Mouse (Mus musculus): ENCODE data around the gene Wdr25. TPM values are rescaled to one million over a fixed set of nuclear protein-coding genes. Genes with fewer than 3 reads are reported as not detected.

The Wdr25 gene
- polyA plus RNA-seq, 1 experiment from 2014 or later: 5.7 TPM

- 62% methylated on average over 2 of the region's 2 CpGs for WGBS
- H3K36me3 ChIP-seq: no peaks in the 10 kb centered on the region
- no peaks in the 10 kb centered on the region for H3K4me1 ChIP-seq (replicated peaks)
- no peak overlapping the region for H3K4me3 ChIP-seq (replicated peaks)
- no peaks in the 10 kb centered on the region for H3K27me3 ChIP-seq (replicated peaks)
- no peaks in the 10 kb centered on the region for H3K9me3 ChIP-seq
- H3K27ac ChIP-seq: no peak overlapping the region
- no peak overlapping the region for H3K4me2 ChIP-seq (replicated peaks)
- no peak for ATAC-seq
- H3K9ac ChIP-seq: no peak overlapping the region
Observed at GRCm38 (mm10) chr12:108941282-108941681, 47.9 kb downstream of the Wdr25 start.

GRCm38 (mm10) chr12:108942203-108942923, 48.9 kb downstream of the Wdr25 start:
- H3K4me2 ChIP-seq (replicated peaks): no peak overlapping the region
- no peaks in the 10 kb centered on the region for H3K27me3 ChIP-seq (replicated peaks)
- no peaks in the 10 kb centered on the region for H3K36me3 ChIP-seq
- ATAC-seq: no peak
- 86% methylated on average over 14 of the region's 14 CpGs for WGBS
- no peaks in the 10 kb centered on the region for H3K4me1 ChIP-seq (replicated peaks)
- no peaks in the 10 kb centered on the region for H3K9me3 ChIP-seq
- no peak overlapping the region for H3K27ac ChIP-seq
- no peak overlapping the region for H3K9ac ChIP-seq
- no peak overlapping the region for H3K4me3 ChIP-seq (replicated peaks)

GRCm38 (mm10) chr12:108953011-108953550, 59.6 kb downstream of the Wdr25 start:
- H3K4me2 ChIP-seq (replicated peaks): no peak overlapping the region
- no peak overlapping the region for H3K27ac ChIP-seq
- no peaks in the 10 kb centered on the region for H3K9me3 ChIP-seq
- H3K4me3 ChIP-seq (replicated peaks): no peak overlapping the region
- no peaks in the 10 kb centered on the region for H3K27me3 ChIP-seq (replicated peaks)
- 76% methylated on average over 9 of the region's 9 CpGs for WGBS
- H3K9ac ChIP-seq: no peak overlapping the region
- ATAC-seq: no peak
- H3K36me3 ChIP-seq: no peaks in the 10 kb centered on the region
- peaks cover 12% of the 10 kb centered on the region for H3K4me1 ChIP-seq (replicated peaks)

- Histone ChIP-seq H3K4me3 (replicated peaks) (no peak overlapping the region), H3K9ac (no peak overlapping the region), H3K4me2 (replicated peaks) (no peak overlapping the region), H3K4me1 (replicated peaks) (peaks cover 14% of the 10 kb centered on the region), H3K27ac (no peak overlapping the region), H3K36me3 (no peaks in the 10 kb centered on the region), H3K27me3 (replicated peaks) (no peaks in the 10 kb centered on the region), H3K9me3 (no peaks in the 10 kb centered on the region)
- WGBS: 22% methylated on average over 6 of the region's 6 CpGs
- peak; percentile 79 for ATAC-seq
Observed at GRCm38 (mm10) chr12:108953838-108954237, 60.4 kb downstream of the Wdr25 start.

GRCm38 (mm10) chr12:108954456-108954855, 61.0 kb downstream of the Wdr25 start:
- 56% methylated on average over 2 of the region's 2 CpGs for WGBS
- Histone ChIP-seq H3K9ac (no peak overlapping the region), H3K36me3 (no peaks in the 10 kb centered on the region), H3K4me2 (replicated peaks) (no peak overlapping the region), H3K4me1 (replicated peaks) (peaks cover 15% of the 10 kb centered on the region), H3K27ac (no peak overlapping the region), H3K27me3 (replicated peaks) (no peaks in the 10 kb centered on the region), H3K9me3 (no peaks in the 10 kb centered on the region), H3K4me3 (replicated peaks) (no peak overlapping the region)
- ATAC-seq: 0 out of 2 replicates have a peak, but pooled peaks have one; percentile 4

GRCm38 (mm10) chr12:108958483-108958882, 65.1 kb downstream of the Wdr25 start:
- no peaks in the 10 kb centered on the region for H3K9me3 ChIP-seq
- ATAC-seq: no peak
- no peak overlapping the region for H3K9ac ChIP-seq
- no peak overlapping the region for H3K4me3 ChIP-seq (replicated peaks)
- H3K4me2 ChIP-seq (replicated peaks): no peak overlapping the region
- H3K36me3 ChIP-seq: no peaks in the 10 kb centered on the region
- H3K4me1 ChIP-seq (replicated peaks): peaks cover 9% of the 10 kb centered on the region
- WGBS: 69% methylated on average over 7 of the region's 7 CpGs
- no peak overlapping the region for H3K27ac ChIP-seq
- no peaks in the 10 kb centered on the region for H3K27me3 ChIP-seq (replicated peaks)

GRCm38 (mm10) chr12:108958991-108959638, 65.7 kb downstream of the Wdr25 start:
- peak overlapping the region; percentile 53 for H3K4me2 ChIP-seq (replicated peaks)
- H3K27me3 ChIP-seq (replicated peaks): no peaks in the 10 kb centered on the region
- H3K27ac ChIP-seq: no peak overlapping the region
- H3K4me3 ChIP-seq (replicated peaks): peak overlapping the region; percentile 10; the same call in 1 of the 2 replicates
- H3K36me3 ChIP-seq: no peaks in the 10 kb centered on the region
- 8% methylated on average over 23 of the region's 23 CpGs for WGBS
- ATAC-seq: no peak
- H3K9me3 ChIP-seq: no peaks in the 10 kb centered on the region
- H3K9ac ChIP-seq: 0 out of 2 replicates have a peak overlapping the region, but pooled peaks have one; percentile 2
- peaks cover 3% of the 10 kb centered on the region for H3K4me1 ChIP-seq (replicated peaks)

- H3K4me1 ChIP-seq (replicated peaks): peaks cover 3% of the 10 kb centered on the region; the same call in 1 of the 2 replicates
- H3K27ac ChIP-seq: no peak overlapping the region
- H3K9me3 ChIP-seq: no peaks in the 10 kb centered on the region
- no peak overlapping the region for H3K9ac ChIP-seq
- no peaks in the 10 kb centered on the region for H3K36me3 ChIP-seq
- H3K4me3 ChIP-seq (replicated peaks): no peak overlapping the region
- ATAC-seq: no peak
- 46% methylated on average over 12 of the region's 12 CpGs for WGBS
- no peaks in the 10 kb centered on the region for H3K27me3 ChIP-seq (replicated peaks)
- peak overlapping the region; percentile 53 for H3K4me2 ChIP-seq (replicated peaks)
Observed at GRCm38 (mm10) chr12:108959639-108960219, 66.3 kb downstream of the Wdr25 start.

- no peak overlapping the region for H3K4me2 ChIP-seq (replicated peaks)
- peaks cover 3% of the 10 kb centered on the region; the same call in 1 of the 2 replicates for H3K4me1 ChIP-seq (replicated peaks)
- no peak overlapping the region for H3K9ac ChIP-seq
- H3K27me3 ChIP-seq (replicated peaks): no peaks in the 10 kb centered on the region
- ATAC-seq: no peak
- H3K4me3 ChIP-seq (replicated peaks): no peak overlapping the region
- 69% methylated on average over 10 of the region's 10 CpGs for WGBS
- no peak overlapping the region for H3K27ac ChIP-seq
- H3K9me3 ChIP-seq: no peaks in the 10 kb centered on the region
- no peaks in the 10 kb centered on the region for H3K36me3 ChIP-seq
Observed at GRCm38 (mm10) chr12:108960225-108960624, 66.8 kb downstream of the Wdr25 start.

GRCm38 (mm10) chr12:108967631-108968030, 74.2 kb downstream of the Wdr25 start:
- H3K36me3 ChIP-seq: no peaks in the 10 kb centered on the region
- no peaks in the 10 kb centered on the region for H3K4me1 ChIP-seq (replicated peaks)
- H3K27me3 ChIP-seq (replicated peaks): no peaks in the 10 kb centered on the region
- no peaks in the 10 kb centered on the region for H3K9me3 ChIP-seq
- H3K9ac ChIP-seq: no peak overlapping the region
- H3K27ac ChIP-seq: no peak overlapping the region
- ATAC-seq: no peak
- WGBS: 70% methylated on average over 4 of the region's 4 CpGs
- H3K4me2 ChIP-seq (replicated peaks): no peak overlapping the region
- H3K4me3 ChIP-seq (replicated peaks): no peak overlapping the region

- no peaks in the 10 kb centered on the region for H3K4me1 ChIP-seq (replicated peaks)
- no peak overlapping the region for H3K27ac ChIP-seq
- ATAC-seq: no peak
- WGBS: 87% methylated on average over 10 of the region's 10 CpGs
- H3K9me3 ChIP-seq: no peaks in the 10 kb centered on the region
- H3K36me3 ChIP-seq: no peaks in the 10 kb centered on the region
- no peak overlapping the region for H3K9ac ChIP-seq
- H3K4me3 ChIP-seq (replicated peaks): no peak overlapping the region
- H3K27me3 ChIP-seq (replicated peaks): no peaks in the 10 kb centered on the region
- no peak overlapping the region for H3K4me2 ChIP-seq (replicated peaks)
Observed at GRCm38 (mm10) chr12:108968031-108968430, 74.6 kb downstream of the Wdr25 start.

GRCm38 (mm10) chr12:108971446-108971845, 78.0 kb downstream of the Wdr25 start:
- Histone ChIP-seq H3K4me2 (replicated peaks) (peak overlapping the region; percentile 27; the same call in 1 of the 2 replicates), H3K9ac (no peak overlapping the region), H3K9me3 (no peaks in the 10 kb centered on the region), H3K27ac (no peak overlapping the region), H3K4me1 (replicated peaks) (no peaks in the 10 kb centered on the region), H3K27me3 (replicated peaks) (no peaks in the 10 kb centered on the region), H3K4me3 (replicated peaks) (no peak overlapping the region), H3K36me3 (no peaks in the 10 kb centered on the region)
- ATAC-seq: 0 out of 2 replicates have a peak, but pooled peaks have one; percentile 18
- WGBS: 61% methylated on average over 9 of the region's 9 CpGs

All from intestine, embryonic 15.5 days (tissue).